Mouse (Mus musculus) adrenal gland, adult 18-20 months (tissue): ENCODE measurements around the gene P2ry13. TPM values are rescaled to one million over a fixed set of nuclear protein-coding genes. Genes with fewer than 3 reads are reported as not detected.

ENCODE experiments used
- total RNA-seq, 2 experiments: library from RNA; stranded (reverse); gene quantifications; 1 replicate in 1 of 2; 2 replicates in 1 of 2; pipeline ENCODE4 v1.2.3; 2021

P2ry13 gene
- total RNA-seq, 2 experiments from 2014 or later: 0.80 to 1.2 TPM

Other genes starting within 250 kb of the P2ry13 start
- gene Med12l, start 205.1 kb downstream of the P2ry13 start, total RNA-seq: 10 to 100 TPM; 10.6 to 13.1 TPM
- gene Gpr171, start 109.1 kb downstream of the P2ry13 start, total RNA-seq: under 1 TPM; 0.40 to 0.64 TPM
- 10 to 100 TPM; 17.2 to 17.9 TPM for gene P2ry14, start 57.3 kb downstream of the P2ry13 start, total RNA-seq
- gene Gpr87, start 15.8 kb downstream of the P2ry13 start, total RNA-seq: not detected
- 1 to 10 TPM; 1.9 to 2.4 TPM for gene P2ry12, start 52.0 kb upstream of the P2ry13 start, total RNA-seq
- 1 to 10 TPM; 1.2 to 1.8 TPM for gene Igsf10, start 133.5 kb upstream of the P2ry13 start, total RNA-seq